Mouse (Mus musculus) limb, embryonic 15.5 days (tissue): ENCODE measurements around the gene Zswim1. TPM values are rescaled to one million over a fixed set of nuclear protein-coding genes. Genes with fewer than 3 reads are reported as not detected.
"Not testable (repeated sequence)": the region's sequence is repeated elsewhere in the genome, so short reads cannot be mapped to it uniquely, and the experiment has no call there.

ENCODE experiments used
- ATAC-seq: fragments of 200-750 bp; cut with Nextera tagmentation; 2 replicates; pipeline ENCODE4 v1.8.0; 2017; ENCODE audit warnings: low read depth, moderate TSS enrichment; ENCODE audit not compliant: insufficient number of reproducible peaks, low FRiP score, low TSS enrichment
- H3K27ac ChIP-seq: fragments of 300-500 bp; sonication (generic); 2 replicates; pipeline ENCODE4 v1.5.1; 2015; ENCODE audit warnings: moderate library complexity, mild to moderate bottlenecking, inconsistent platforms
- H3K27me3 ChIP-seq: fragments of 300-500 bp; sonication (generic); 2 replicates; pipeline ENCODE4 v1.6.1; 2015; ENCODE audit warnings: inconsistent platforms
- H3K36me3 ChIP-seq: fragments of 300-500 bp; sonication (generic); 2 replicates; pipeline ENCODE4 v1.6.1; 2015; ENCODE audit warnings: inconsistent platforms
- H3K4me1 ChIP-seq: fragments of 300-500 bp; sonication (generic); 2 replicates; pipeline ENCODE4 v1.6.1; 2015; ENCODE audit warnings: inconsistent platforms
- H3K4me2 ChIP-seq: fragments of 300-500 bp; sonication (generic); 2 replicates; pipeline ENCODE4 v1.6.1; 2015; ENCODE audit warnings: mild to moderate bottlenecking, inconsistent platforms
- H3K4me3 ChIP-seq: fragments of 300-500 bp; sonication (generic); 2 replicates; pipeline ENCODE4 v1.5.1; 2015; ENCODE audit warnings: mild to moderate bottlenecking, inconsistent platforms
- H3K9ac ChIP-seq: fragments of 300-500 bp; sonication (generic); 2 replicates; pipeline ENCODE4 v1.6.1; 2015; ENCODE audit warnings: inconsistent platforms
- H3K9me3 ChIP-seq: fragments of 300-500 bp; sonication (generic); 2 replicates; pipeline ENCODE4 v1.6.1; 2016; ENCODE audit warnings: inconsistent platforms
- WGBS: fragments of 180-500 bp; shearing (Covaris S2); methylation state at CpG from one replicate; pipeline ENCODE4 v1.1.7; 2015; 5-methylcytosine and 5-hydroxymethylcytosine counted together
- polyA plus RNA-seq: library from polyadenylated mRNA; unstranded; fragments of >200 nt; fragmentation: Nextera tagmentation; extraction: Ambion mirVana; gene quantifications from 2 replicates; pipeline ENCODE4 v1.2.1, GENCODE M21; 2015

Zswim1 gene
- polyA plus RNA-seq, 1 experiment from 2014 or later = 19.4 TPM

- Histone ChIP-seq H3K27me3 (no peaks in the 10 kb centered on the region), H3K4me3 (no peak overlapping the region), H3K9me3 (no peaks in the 10 kb centered on the region), H3K4me2 (no peak overlapping the region), H3K9ac (no peak overlapping the region), H3K4me1 (no peaks in the 10 kb centered on the region), H3K27ac (no peak overlapping the region), H3K36me3 (peaks cover 72% of the 10 kb centered on the region)
- 25% methylated on average over 5 of the region's 5 CpGs for WGBS
- ATAC-seq = no peak
Measured at GRCm38 (mm10) chr2:164794293-164794692, 28.2 kb upstream of the Zswim1 start.

- Histone ChIP-seq H3K27me3 (no peaks in the 10 kb centered on the region), H3K4me1 (no peaks in the 10 kb centered on the region), H3K4me2 (no peak overlapping the region), H3K9me3 (no peaks in the 10 kb centered on the region), H3K4me3 (no peak overlapping the region), H3K36me3 (peaks cover 78% of the 10 kb centered on the region), H3K9ac (no peak overlapping the region), H3K27ac (no peak overlapping the region)
- ATAC-seq = no peak
- 73% methylated on average over 4 of the region's 4 CpGs for WGBS
Measured at GRCm38 (mm10) chr2:164795868-164796267, 26.6 kb upstream of the Zswim1 start.

- not testable (repeated sequence) for H3K9ac ChIP-seq, H3K4me2 ChIP-seq, H3K27ac ChIP-seq, H3K9me3 ChIP-seq, H3K4me1 ChIP-seq, H3K27me3 ChIP-seq, ATAC-seq, H3K4me3 ChIP-seq
- WGBS = 84% methylated on average over 6 of the region's 6 CpGs
- peaks cover 65% of the 10 kb centered on the region for H3K36me3 ChIP-seq
Measured at GRCm38 (mm10) chr2:164798554-164798953, 23.9 kb upstream of the Zswim1 start.

GRCm38 (mm10) chr2:164800252-164801004, 22.1 kb upstream of the Zswim1 start:
- H3K27me3 ChIP-seq = no peaks in the 10 kb centered on the region
- no peaks in the 10 kb centered on the region for H3K9me3 ChIP-seq
- peaks cover 50% of the 10 kb centered on the region for H3K36me3 ChIP-seq
- peaks cover 14% of the 10 kb centered on the region for H3K4me1 ChIP-seq
- ATAC-seq = no peak
- no peak overlapping the region for H3K4me3 ChIP-seq
- no peak overlapping the region for H3K9ac ChIP-seq
- no peak overlapping the region for H3K27ac ChIP-seq
- H3K4me2 ChIP-seq = no peak overlapping the region
- 88% methylated on average over 13 of the region's 13 CpGs for WGBS

- H3K36me3 ChIP-seq = peaks cover 33% of the 10 kb centered on the region
- H3K27ac ChIP-seq = no peak overlapping the region
- no peaks in the 10 kb centered on the region for H3K9me3 ChIP-seq
- peak overlapping the region; percentile 87 for H3K4me3 ChIP-seq
- peak overlapping the region; percentile 58 for H3K4me2 ChIP-seq
- WGBS = 85% methylated on average over 16 of the region's 16 CpGs
- no peaks in the 10 kb centered on the region for H3K27me3 ChIP-seq
- ATAC-seq = no peak
- peak overlapping the region; percentile 73; the same call in 1 of the 2 replicates for H3K9ac ChIP-seq
- H3K4me1 ChIP-seq = peaks cover 20% of the 10 kb centered on the region
Measured at GRCm38 (mm10) chr2:164803201-164803920, 19.1 kb upstream of the Zswim1 start.

GRCm38 (mm10) chr2:164803921-164804313, 18.6 kb upstream of the Zswim1 start:
- Histone ChIP-seq H3K36me3 (peaks cover 31% of the 10 kb centered on the region), H3K4me2 (peak overlapping the region; percentile 58), H3K9me3 (no peaks in the 10 kb centered on the region), H3K27ac (peak overlapping the region; percentile 82; the same call in 1 of the 2 replicates), H3K4me3 (peak overlapping the region; percentile 87), H3K4me1 (peaks cover 20% of the 10 kb centered on the region), H3K9ac (peak overlapping the region; percentile 73; the same call in 1 of the 2 replicates), H3K27me3 (no peaks in the 10 kb centered on the region)
- 61% methylated on average over 1 of the region's 1 CpGs for WGBS
- no peak for ATAC-seq

GRCm38 (mm10) chr2:164804533-164805331, 17.8 kb upstream of the Zswim1 start, which contains the start of the genes Acot8 and Zswim3:
Gene Acot8, minus strand, starts transcription at chr2:164804882.
Gene Zswim3, plus strand, starts transcription at chr2:164805098.
- Histone ChIP-seq H3K9ac (peak within 1 kb of the TSS; percentile 79), H3K27ac (peak within 1 kb of the TSS; percentile 82), H3K27me3 (no peaks in the 10 kb centered on the region), H3K4me3 (peak within 1 kb of the TSS; percentile 87), H3K4me2 (peak within 1 kb of the TSS; percentile 88), H3K36me3 (peaks cover 28% of the 10 kb centered on the region), H3K4me1 (peaks cover 20% of the 10 kb centered on the region), H3K9me3 (no peaks in the 10 kb centered on the region)
- ATAC-seq = peak; percentile 94
- under 1% methylated on average over 47 of the region's 47 CpGs for WGBS

- no peak for ATAC-seq
- H3K36me3 ChIP-seq = peaks cover 23% of the 10 kb centered on the region
- 1% methylated on average over 21 of the region's 21 CpGs for WGBS
- peak overlapping the region; percentile 87 for H3K4me3 ChIP-seq
- H3K27ac ChIP-seq = peak overlapping the region; percentile 81
- H3K4me1 ChIP-seq = peaks cover 20% of the 10 kb centered on the region
- H3K27me3 ChIP-seq = no peaks in the 10 kb centered on the region
- peak overlapping the region; percentile 79 for H3K9ac ChIP-seq
- H3K9me3 ChIP-seq = no peaks in the 10 kb centered on the region
- H3K4me2 ChIP-seq = peak overlapping the region; percentile 88
Measured at GRCm38 (mm10) chr2:164805332-164805718, 17.2 kb upstream of the Zswim1 start.

- no peak overlapping the region for H3K4me2 ChIP-seq
Measured at GRCm38 (mm10) chr2:164806614-164807013, 15.9 kb upstream of the Zswim1 start.

GRCm38 (mm10) chr2:164813557-164813956, 8.9 kb upstream of the Zswim1 start:
- no peak overlapping the region for H3K9ac ChIP-seq
- no peak overlapping the region for H3K4me2 ChIP-seq
- 0 out of 2 replicates have a peak, but pooled peaks cover 3% of the 10 kb centered on the region for H3K4me1 ChIP-seq
- H3K4me3 ChIP-seq = no peak overlapping the region
- ATAC-seq = no peak
- no peaks in the 10 kb centered on the region for H3K27me3 ChIP-seq
- H3K36me3 ChIP-seq = peaks cover 8% of the 10 kb centered on the region; the same call in 1 of the 2 replicates
- H3K9me3 ChIP-seq = no peaks in the 10 kb centered on the region
- no peak overlapping the region for H3K27ac ChIP-seq
- 49% methylated on average over 2 of the region's 2 CpGs for WGBS

More at GRCm38 (mm10) chr2:164806614-164807013, 15.9 kb upstream of the Zswim1 start:
- ATAC-seq = no peak
- Histone ChIP-seq H3K36me3 (peaks cover 14% of the 10 kb centered on the region; the same call in 1 of the 2 replicates), H3K4me3 (no peak overlapping the region), H3K27me3 (no peaks in the 10 kb centered on the region), H3K9me3 (no peaks in the 10 kb centered on the region), H3K4me1 (peaks cover 20% of the 10 kb centered on the region), H3K9ac (no peak overlapping the region), H3K27ac (no peak overlapping the region)
- WGBS = 76% methylated on average over 7 of the region's 7 CpGs

- Histone ChIP-seq H3K27ac (no peak overlapping the region), H3K4me1 (0 out of 2 replicates have a peak, but pooled peaks cover 3% of the 10 kb centered on the region), H3K4me2 (no peak overlapping the region), H3K9ac (no peak overlapping the region), H3K36me3 (peaks cover 5% of the 10 kb centered on the region), H3K9me3 (no peaks in the 10 kb centered on the region), H3K27me3 (no peaks in the 10 kb centered on the region), H3K4me3 (no peak overlapping the region)
- no peak for ATAC-seq
- 86% methylated on average over 5 of the region's 5 CpGs for WGBS
Measured at GRCm38 (mm10) chr2:164815348-164815747, 7.1 kb upstream of the Zswim1 start.
